Comparison of ENCODE assay signal across 11 mouse cellular contexts in the genomic region with DNA sequence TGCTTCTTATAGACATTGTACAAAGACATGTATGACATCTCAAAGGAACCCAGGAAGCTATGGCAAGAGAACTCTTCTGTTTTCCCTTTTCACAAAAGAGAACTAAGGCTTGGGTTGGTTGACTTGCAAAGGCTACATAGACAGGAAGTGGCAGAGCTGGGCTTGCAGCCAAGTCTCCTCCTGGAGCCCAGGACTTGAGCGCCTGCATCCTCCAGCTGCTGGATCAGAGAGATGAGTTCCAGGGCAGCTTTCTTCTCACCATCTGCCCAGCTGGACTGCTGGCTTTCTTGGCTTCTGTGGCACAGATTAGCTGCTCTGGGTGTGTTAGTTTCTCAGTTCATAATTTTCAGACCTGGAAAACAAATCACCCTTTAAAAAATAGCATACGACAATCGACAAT.
DNase-seq lines count a peak whose midpoint lies in the region; ATAC-seq and TF ChIP-seq lines count a peak whose summit lies in the region.
"Had no signal": no experiment of that assay in that cellular context is flagged by ENCODE, and none has a peak within 500 bp of the region (broad histone marks: within the 10 kb centered on the region; RNA-seq: fewer than 3 reads in every experiment).

No protein-coding gene starts in this region.

- no peak for ATAC-seq in lung, postnatal 0 days
- ATAC-seq: forebrain, embryonic 15.5 days had no signal

- TF ChIP-seq CTCF in lung, postnatal 0 days (IDR thresholded peaks at IDR 0.05) = no peak
- TF ChIP-seq CTCF in brain, embryonic 14.5 days (IDR thresholded peaks at IDR 0.05; ENCODE audit: borderline replicate concordance, extremely low read depth, insufficient read depth, insufficient read length) = no peak

- intact Hi-C loops in gastrocnemius, postnatal 14 days (cut with DNase I; ENCODE audit: low total_unique reads) = no loop called here
- intact Hi-C loops in gastrocnemius, postnatal 36 days (cut with DNase I) = no loop called here

- no peak overlapping the region for H3K9ac ChIP-seq in lung, postnatal 0 days (replicated peaks; ENCODE audit: low read depth)
- H3K9ac ChIP-seq: forebrain, embryonic 15.5 days; hindbrain, embryonic 14.5 days; limb, embryonic 15.5 days had no signal

- WGBS in lung, postnatal 0 days = 66% methylated on average over 3 of the region's 3 CpGs

- no peaks in the 10 kb centered on the region for H3K36me3 ChIP-seq in lung, postnatal 0 days (ENCODE audit: insufficient read depth, low read length)
- H3K36me3 ChIP-seq: forebrain, embryonic 15.5 days; limb, embryonic 15.5 days had no signal

- no peak overlapping the region for H3K27ac ChIP-seq in lung, postnatal 0 days (ENCODE audit: low read length)
- H3K27ac ChIP-seq: forebrain, embryonic 15.5 days; hindbrain, embryonic 14.5 days; limb, embryonic 15.5 days had no signal

- H3K4me1 ChIP-seq in lung, postnatal 0 days (ENCODE audit: insufficient read depth, low read depth, low read length) = no peaks in the 10 kb centered on the region
- H3K4me1 ChIP-seq: forebrain, embryonic 15.5 days; limb, embryonic 15.5 days had no signal

- H3K4me3 ChIP-seq in lung, postnatal 0 days (ENCODE audit: low read depth, low read length) = no peak overlapping the region
- H3K4me3 ChIP-seq: forebrain, embryonic 15.5 days; limb, embryonic 15.5 days had no signal

- no peak for TF ChIP-seq POLR2A in brain, embryonic 14.5 days (IDR thresholded peaks at IDR 0.05; ENCODE audit: borderline replicate concordance, extremely low read depth, insufficient read depth, insufficient read length, poor library complexity, severe bottlenecking)

- H3K27me3 ChIP-seq in lung, postnatal 0 days (replicated peaks; ENCODE audit: insufficient read depth, low read length) = no peaks in the 10 kb centered on the region
- H3K27me3 ChIP-seq: forebrain, embryonic 15.5 days; limb, embryonic 15.5 days had no signal

- no peak overlapping the region for H3K4me2 ChIP-seq in lung, postnatal 0 days (replicated peaks; ENCODE audit: low read depth, low read length)
- H3K4me2 ChIP-seq: forebrain, embryonic 15.5 days; hindbrain, embryonic 14.5 days; limb, embryonic 15.5 days had no signal

- peak; percentile 5 for DNase-seq in gastrocnemius, postnatal 14 days
- no peak for DNase-seq in gastrocnemius, postnatal 36 days
- peak; percentile 5 for DNase-seq in lung, postnatal 0 days (ENCODE audit: low spot score)
- DNase-seq in lung, postnatal 25 days (ENCODE audit: low spot score) = no peak
- peak; percentile 64 for DNase-seq in brain, embryonic 14.5 days (ENCODE audit: low read depth)
- DNase-seq in cerebellum, postnatal 36 days = peak; percentile 29 to 46
- no peak for DNase-seq in testis, postnatal 14 days (ENCODE audit: low spot score)
- DNase-seq in embryo, embryonic 11 days = no peak

- no peak for TF ChIP-seq EP300 in lung, postnatal 0 days (IDR thresholded peaks at IDR 0.05)

- H3K9me3 ChIP-seq in lung, postnatal 0 days (ENCODE audit: low read length) = no peaks in the 10 kb centered on the region
- H3K9me3 ChIP-seq: forebrain, embryonic 15.5 days; limb, embryonic 15.5 days had no signal

Comparison
In these comparisons a context has a peak if more than half of its experiments do, and no peak if none do; other contexts are left out.
1. DNase-seq: peak in gastrocnemius, postnatal 14 days (single experiment), lung, postnatal 0 days (single experiment), brain, embryonic 14.5 days (single experiment) and cerebellum, postnatal 36 days (2 of 2); none in gastrocnemius, postnatal 36 days (0 of 2), lung, postnatal 25 days (single experiment), testis, postnatal 14 days (single experiment) and embryo, embryonic 11 days (single experiment).